In genomic region chr8:120316707-120317106, GRCm38 (mm10) we compare ENCODE assay signal across 12 mouse cellular contexts.
"Had no signal": no experiment of that assay in that cellular context is flagged by ENCODE, and none has a peak within 500 bp of the region (broad histone marks: within the 10 kb centered on the region; RNA-seq: fewer than 3 reads in every experiment).

No protein-coding gene starts in this region.

- H3K4me3 ChIP-seq: liver, embryonic 12.5 days; midbrain, embryonic 10.5 days; neural tube, embryonic 12.5 days; stomach, embryonic 15.5 days had no signal

- DNase-seq: kidney, adult 18-20 months; kidney, postnatal 10 days; layer of hippocampus, adult 9-11 months; lung, embryonic 14.5 days; midbrain, embryonic 14.5 days; retina, postnatal 1 day; thymus, adult 2 months; thymus, postnatal 25 days had no signal

- H3K27ac ChIP-seq: liver, embryonic 12.5 days; neural tube, embryonic 12.5 days; stomach, embryonic 15.5 days had no signal

- H3K9ac ChIP-seq: liver, embryonic 12.5 days; lung, embryonic 14.5 days; neural tube, embryonic 12.5 days; stomach, embryonic 15.5 days had no signal

- H3K27me3 ChIP-seq: neural tube, embryonic 12.5 days; stomach, embryonic 15.5 days had no signal

- H3K36me3 ChIP-seq: liver, embryonic 12.5 days; midbrain, embryonic 10.5 days; neural tube, embryonic 12.5 days; stomach, embryonic 15.5 days had no signal

- H3K9me3 ChIP-seq: liver, embryonic 12.5 days; midbrain, embryonic 10.5 days; neural tube, embryonic 12.5 days; stomach, embryonic 15.5 days had no signal

- H3K4me2 ChIP-seq: liver, embryonic 12.5 days; lung, embryonic 14.5 days; neural tube, embryonic 12.5 days; stomach, embryonic 15.5 days had no signal

- ATAC-seq: liver, embryonic 12.5 days had no signal
